Mouse (Mus musculus) stomach, embryonic 16.5 days (tissue): Measurements from ENCODE around the gene Mapkapk2. TPM values are rescaled to one million over a fixed set of nuclear protein-coding genes. Genes with fewer than 3 reads are reported as not detected.

Source experiments
- ATAC-seq: fragments of 200-750 bp; cut with Nextera tagmentation; 2 replicates; pipeline ENCODE4 v1.8.0; 2017; ENCODE audit warnings: moderate number of reproducible peaks, moderate TSS enrichment; ENCODE audit not compliant: insufficient read depth, low FRiP score
- H3K27ac ChIP-seq: fragments of 300-500 bp; sonication (generic); 2 replicates; pipeline ENCODE4 v1.5.1; 2014; ENCODE audit warnings: low read length
- H3K27me3 ChIP-seq: fragments of 300-500 bp; sonication (generic); 2 replicates; pipeline ENCODE4 v1.6.1; 2014; ENCODE audit warnings: low read length, control low read depth, mixed read lengths; ENCODE audit not compliant: control insufficient read depth, insufficient read depth
- H3K36me3 ChIP-seq: fragments of 300-500 bp; sonication (generic); 2 replicates; pipeline ENCODE4 v1.6.1; 2014; ENCODE audit warnings: low read length; ENCODE audit not compliant: control insufficient read depth, insufficient read depth
- H3K4me1 ChIP-seq: fragments of 300-500 bp; sonication (generic); 2 replicates; pipeline ENCODE4 v1.6.1; 2014; ENCODE audit warnings: low read length, control low read depth, mixed read lengths; ENCODE audit not compliant: control insufficient read depth, insufficient read depth
- H3K4me2 ChIP-seq: fragments of 300-500 bp; sonication (generic); 2 replicates; pipeline ENCODE4 v1.6.1; 2014; ENCODE audit warnings: low read depth, low read length, mixed read lengths
- H3K4me3 ChIP-seq: fragments of 300-500 bp; sonication (generic); replicated peaks from 2 replicates; pipeline ENCODE4 v1.5.1; 2014; ENCODE audit warnings: mild to moderate bottlenecking, low read length
- H3K9ac ChIP-seq: fragments of 300-500 bp; sonication (generic); 2 replicates; pipeline ENCODE4 v1.6.1; 2014; ENCODE audit warnings: low read length
- H3K9me3 ChIP-seq: fragments of 300-500 bp; sonication (generic); replicated peaks from 2 replicates; pipeline ENCODE4 v1.6.1; 2016; ENCODE audit warnings: low read length, control low read depth; ENCODE audit not compliant: control insufficient read depth
- WGBS: fragments of 180-500 bp; shearing (Covaris S2); extraction: QIAGEN DNeasy Blood & Tissue Kit; methylation state at CpG from one replicate; pipeline ENCODE4 v1.1.7; 2014; 5-methylcytosine and 5-hydroxymethylcytosine counted together
- polyA plus RNA-seq: library from polyadenylated mRNA; unstranded; fragments of >200 nt; fragmentation: Nextera tagmentation; extraction: Ambion mirVana; gene quantifications from 2 replicates; pipeline ENCODE4 v1.2.1, GENCODE M21; 2015

Gene Mapkapk2
- polyA plus RNA-seq, 1 experiment from 2014 or later, result 16.6 TPM

- no peaks in the 10 kb centered on the region for H3K36me3 ChIP-seq
- H3K4me1 ChIP-seq, result peaks cover 70% of the 10 kb centered on the region
- no peak overlapping the region for H3K4me3 ChIP-seq
- H3K4me2 ChIP-seq, result no peak overlapping the region
- H3K27me3 ChIP-seq, result no peaks in the 10 kb centered on the region
- H3K9me3 ChIP-seq, result no peaks in the 10 kb centered on the region
- H3K27ac ChIP-seq, result no peak overlapping the region
- no peak overlapping the region for H3K9ac ChIP-seq
- ATAC-seq, result no peak
- WGBS, result 28% methylated on average over 4 of the region's 4 CpGs
These were observed 17.9 kb downstream of the Mapkapk2 start for GRCm38 (mm10) chr1:131079762-131080161.

GRCm38 (mm10) chr1:131078761-131079330, 18.8 kb downstream of the Mapkapk2 start:
- Histone ChIP-seq H3K27ac (no peak overlapping the region), H3K36me3 (no peaks in the 10 kb centered on the region), H3K4me2 (no peak overlapping the region), H3K27me3 (no peaks in the 10 kb centered on the region), H3K4me1 (peaks cover 70% of the 10 kb centered on the region), H3K9me3 (no peaks in the 10 kb centered on the region), H3K9ac (no peak overlapping the region), H3K4me3 (no peak overlapping the region)
- peak; percentile 54; the same call in 1 of the 2 replicates for ATAC-seq
- 37% methylated on average over 3 of the region's 3 CpGs for WGBS

- WGBS, result 73% methylated on average over 7 of the region's 7 CpGs
- ATAC-seq, result no peak
- Histone ChIP-seq H3K27ac (no peak overlapping the region), H3K4me1 (peaks cover 46% of the 10 kb centered on the region), H3K4me2 (no peak overlapping the region), H3K9me3 (no peaks in the 10 kb centered on the region), H3K27me3 (no peaks in the 10 kb centered on the region), H3K9ac (no peak overlapping the region), H3K36me3 (no peaks in the 10 kb centered on the region), H3K4me3 (no peak overlapping the region)
These were observed 22.4 kb downstream of the Mapkapk2 start for GRCm38 (mm10) chr1:131075098-131075791.

GRCm38 (mm10) chr1:131074524-131074938, 23.1 kb downstream of the Mapkapk2 start:
- no peak overlapping the region for H3K27ac ChIP-seq
- H3K9ac ChIP-seq, result no peak overlapping the region
- no peaks in the 10 kb centered on the region for H3K9me3 ChIP-seq
- H3K4me2 ChIP-seq, result no peak overlapping the region
- 0 out of 2 replicates have a peak, but pooled peaks have one; percentile 38 for ATAC-seq
- WGBS, result 57% methylated on average over 8 of the region's 8 CpGs
- H3K4me1 ChIP-seq, result peaks cover 39% of the 10 kb centered on the region
- no peak overlapping the region for H3K4me3 ChIP-seq
- no peaks in the 10 kb centered on the region for H3K36me3 ChIP-seq
- H3K27me3 ChIP-seq, result no peaks in the 10 kb centered on the region

GRCm38 (mm10) chr1:131072376-131072990, 25.1 kb downstream of the Mapkapk2 start:
- Histone ChIP-seq H3K9me3 (no peaks in the 10 kb centered on the region), H3K9ac (no peak overlapping the region), H3K27ac (no peak overlapping the region), H3K4me3 (no peak overlapping the region), H3K36me3 (no peaks in the 10 kb centered on the region), H3K4me1 (peaks cover 29% of the 10 kb centered on the region), H3K27me3 (no peaks in the 10 kb centered on the region), H3K4me2 (no peak overlapping the region)
- ATAC-seq, result no peak
- 78% methylated on average over 7 of the region's 7 CpGs for WGBS

GRCm38 (mm10) chr1:131069010-131069409, 28.6 kb downstream of the Mapkapk2 start:
- WGBS, result 80% methylated on average over 7 of the region's 7 CpGs
- H3K9ac ChIP-seq, result no peak overlapping the region
- ATAC-seq, result no peak

GRCm38 (mm10) chr1:131068011-131068727, 29.5 kb downstream of the Mapkapk2 start:
- H3K4me1 ChIP-seq, result peaks cover 18% of the 10 kb centered on the region
- no peaks in the 10 kb centered on the region for H3K9me3 ChIP-seq
- no peaks in the 10 kb centered on the region for H3K36me3 ChIP-seq
- H3K9ac ChIP-seq, result no peak overlapping the region
- H3K27ac ChIP-seq, result no peak overlapping the region
- no peak overlapping the region for H3K4me3 ChIP-seq
- WGBS, result 82% methylated on average over 10 of the region's 10 CpGs
- ATAC-seq, result no peak
- H3K27me3 ChIP-seq, result no peaks in the 10 kb centered on the region
- H3K4me2 ChIP-seq, result no peak overlapping the region

More at GRCm38 (mm10) chr1:131069010-131069409, 28.6 kb downstream of the Mapkapk2 start:
- Histone ChIP-seq H3K36me3 (no peaks in the 10 kb centered on the region), H3K27me3 (no peaks in the 10 kb centered on the region), H3K4me3 (no peak overlapping the region), H3K4me2 (no peak overlapping the region), H3K9me3 (no peaks in the 10 kb centered on the region), H3K27ac (no peak overlapping the region), H3K4me1 (peaks cover 19% of the 10 kb centered on the region)

GRCm38 (mm10) chr1:131064202-131064601, 33.4 kb downstream of the Mapkapk2 start:
- Histone ChIP-seq H3K4me1 (peaks cover 39% of the 10 kb centered on the region), H3K4me2 (no peak overlapping the region), H3K9me3 (no peaks in the 10 kb centered on the region), H3K27me3 (no peaks in the 10 kb centered on the region), H3K9ac (no peak overlapping the region), H3K36me3 (no peaks in the 10 kb centered on the region), H3K27ac (peak overlapping the region; percentile 80), H3K4me3 (no peak overlapping the region)
- 62% methylated on average over 6 of the region's 6 CpGs for WGBS
- peak; percentile 39; the same call in 1 of the 2 replicates for ATAC-seq

GRCm38 (mm10) chr1:131062821-131063220, 34.8 kb downstream of the Mapkapk2 start:
- peaks cover 42% of the 10 kb centered on the region for H3K4me1 ChIP-seq
- no peak overlapping the region for H3K4me2 ChIP-seq
- no peak for ATAC-seq
- H3K27ac ChIP-seq, result no peak overlapping the region
- no peak overlapping the region for H3K4me3 ChIP-seq
- no peaks in the 10 kb centered on the region for H3K9me3 ChIP-seq
- H3K36me3 ChIP-seq, result 0 out of 2 replicates have a peak, but pooled peaks cover 3% of the 10 kb centered on the region
- no peaks in the 10 kb centered on the region for H3K27me3 ChIP-seq
- WGBS, result 74% methylated on average over 6 of the region's 6 CpGs
- no peak overlapping the region for H3K9ac ChIP-seq
